Mouse (Mus musculus) embryonic facial prominence, embryonic 13.5 days (tissue): Measurements from ENCODE around the gene Fam173a. TPM values are rescaled to one million over a fixed set of nuclear protein-coding genes. Genes with fewer than 3 reads are reported as not detected.
"Not testable (repeated sequence)": the region's sequence is repeated elsewhere in the genome, so short reads cannot be mapped to it uniquely, and the experiment has no call there.

ENCODE experiments used
- ATAC-seq: fragments of 200-750 bp; cut with Nextera tagmentation; 2 replicates; pipeline ENCODE4 v1.8.0; 2017; ENCODE audit warnings: low read depth; ENCODE audit not compliant: insufficient number of reproducible peaks, insufficient read depth, low FRiP score, low TSS enrichment
- H3K27ac ChIP-seq: fragments of 300-500 bp; sonication (generic); 2 replicates; pipeline ENCODE4 v1.5.1; 2015; ENCODE audit warnings: moderate library complexity, mild to moderate bottlenecking, inconsistent platforms
- H3K27me3 ChIP-seq: fragments of 300-500 bp; sonication (generic); 2 replicates; pipeline ENCODE4 v1.6.1; 2015; ENCODE audit warnings: mild to moderate bottlenecking, inconsistent platforms
- H3K36me3 ChIP-seq: fragments of 300-500 bp; sonication (generic); 2 replicates; pipeline ENCODE4 v1.6.1; 2015; ENCODE audit warnings: mild to moderate bottlenecking, inconsistent platforms
- H3K4me1 ChIP-seq: fragments of 300-500 bp; sonication (generic); 2 replicates; pipeline ENCODE4 v1.6.1; 2015; ENCODE audit warnings: inconsistent platforms
- H3K4me2 ChIP-seq: fragments of 300-500 bp; sonication (generic); 2 replicates; pipeline ENCODE4 v1.6.1; 2015; ENCODE audit warnings: moderate library complexity, mild to moderate bottlenecking, inconsistent platforms
- H3K4me3 ChIP-seq: fragments of 300-500 bp; sonication (generic); 2 replicates; pipeline ENCODE4 v1.5.1; 2015; ENCODE audit warnings: mild to moderate bottlenecking, inconsistent platforms
- H3K9ac ChIP-seq: fragments of 300-500 bp; sonication (generic); 2 replicates; pipeline ENCODE4 v1.6.1; 2015; ENCODE audit warnings: mild to moderate bottlenecking, inconsistent platforms
- H3K9me3 ChIP-seq: fragments of 300-500 bp; sonication (generic); 2 replicates; pipeline ENCODE4 v1.6.1; 2016; ENCODE audit warnings: inconsistent platforms
- WGBS: fragments of 180-500 bp; shearing (Covaris S2); methylation state at CpG from one replicate; pipeline ENCODE4 v1.1.7; 2015; ENCODE audit warnings: mixed read lengths; 5-methylcytosine and 5-hydroxymethylcytosine counted together
- microRNA-seq: library from miRNA; unstranded; fragments of <30 nt; microRNA quantifications from one replicate; pipeline ENCODE4, GENCODE M21; 2016
- polyA plus RNA-seq: library from polyadenylated mRNA; unstranded; fragments of >200 nt; fragmentation: Nextera tagmentation; extraction: Ambion mirVana; gene quantifications from 2 replicates; pipeline ENCODE4 v1.2.1, GENCODE M21; 2015

Fam173a gene
- polyA plus RNA-seq, 1 experiment from 2014 or later, result 78.1 TPM

GRCm38 (mm10) chr17:25755627-25756377 lies 36.9 kb downstream of the Fam173a start:
- H3K4me1 ChIP-seq, result peaks cover 12% of the 10 kb centered on the region
- H3K27me3 ChIP-seq, result no peaks in the 10 kb centered on the region
- WGBS, result 24% methylated on average over 4 of the region's 4 CpGs
- no peak overlapping the region for H3K4me2 ChIP-seq
- no peaks in the 10 kb centered on the region for H3K9me3 ChIP-seq
- no peak overlapping the region for H3K27ac ChIP-seq
- H3K9ac ChIP-seq, result no peak overlapping the region
- H3K36me3 ChIP-seq, result no peaks in the 10 kb centered on the region
- no peak for ATAC-seq
- H3K4me3 ChIP-seq, result no peak overlapping the region

GRCm38 (mm10) chr17:25755086-25755485 lies 37.6 kb downstream of the Fam173a start:
- Histone ChIP-seq H3K9me3 (no peaks in the 10 kb centered on the region), H3K4me2 (no peak overlapping the region), H3K27me3 (no peaks in the 10 kb centered on the region), H3K36me3 (no peaks in the 10 kb centered on the region), H3K27ac (no peak overlapping the region), H3K4me1 (peaks cover 12% of the 10 kb centered on the region), H3K4me3 (no peak overlapping the region), H3K9ac (peak overlapping the region; percentile 21; the same call in 1 of the 2 replicates)
- no peak for ATAC-seq
- WGBS, result 77% methylated on average over 4 of the region's 4 CpGs

- Histone ChIP-seq H3K9me3 (no peaks in the 10 kb centered on the region), H3K27ac (no peak within 1 kb of the TSS), H3K9ac (peak within 1 kb of the TSS; percentile 21; the same call in 1 of the 2 replicates), H3K27me3 (no peaks in the 10 kb centered on the region), H3K36me3 (no peaks in the 10 kb centered on the region), H3K4me3 (no peak within 1 kb of the TSS), H3K4me2 (no peak within 1 kb of the TSS), H3K4me1 (peaks cover 12% of the 10 kb centered on the region)
- 83% methylated on average over 9 of the region's 9 CpGs for WGBS
- no peak for ATAC-seq
These were observed 38.5 kb downstream of the Fam173a start, which contains the start of gene Msln for GRCm38 (mm10) chr17:25754241-25754640. Msln (minus strand) TSS chr17:25754378.

- ATAC-seq, result no peak
- Histone ChIP-seq H3K4me1 (peaks cover 12% of the 10 kb centered on the region), H3K4me3 (no peak overlapping the region), H3K9me3 (no peaks in the 10 kb centered on the region), H3K36me3 (no peaks in the 10 kb centered on the region), H3K9ac (peak overlapping the region; percentile 54), H3K27me3 (0 out of 2 replicates have a peak, but pooled peaks cover 3% of the 10 kb centered on the region), H3K27ac (no peak overlapping the region), H3K4me2 (no peak overlapping the region)
- WGBS, result 37% methylated on average over 5 of the region's 5 CpGs
These were observed 41.3 kb downstream of the Fam173a start for GRCm38 (mm10) chr17:25751446-25751845.

- Histone ChIP-seq H3K4me2 (no peak overlapping the region), H3K4me1 (peaks cover 8% of the 10 kb centered on the region), H3K9ac (no peak overlapping the region), H3K4me3 (no peak overlapping the region), H3K36me3 (no peaks in the 10 kb centered on the region), H3K9me3 (no peaks in the 10 kb centered on the region), H3K27me3 (0 out of 2 replicates have a peak, but pooled peaks cover 3% of the 10 kb centered on the region), H3K27ac (no peak overlapping the region)
- ATAC-seq, result no peak
- 77% methylated on average over 6 of the region's 6 CpGs for WGBS
These were observed 43.4 kb downstream of the Fam173a start for GRCm38 (mm10) chr17:25749314-25749713.

GRCm38 (mm10) chr17:25748238-25748637 lies 44.5 kb downstream of the Fam173a start:
- Histone ChIP-seq H3K9ac (no peak overlapping the region), H3K9me3 (no peaks in the 10 kb centered on the region), H3K27me3 (0 out of 2 replicates have a peak, but pooled peaks cover 3% of the 10 kb centered on the region), H3K4me1 (peaks cover 8% of the 10 kb centered on the region), H3K4me3 (no peak overlapping the region), H3K27ac (no peak overlapping the region), H3K36me3 (no peaks in the 10 kb centered on the region), H3K4me2 (no peak overlapping the region)
- no peak for ATAC-seq
- WGBS, result 94% methylated on average over 4 of the region's 4 CpGs

- H3K4me3 ChIP-seq, result no peak overlapping the region
- H3K4me1 ChIP-seq, result no peaks in the 10 kb centered on the region
- H3K4me2 ChIP-seq, result no peak overlapping the region
- WGBS, result 80% methylated on average over 10 of the region's 10 CpGs
- no peaks in the 10 kb centered on the region for H3K9me3 ChIP-seq
- no peaks in the 10 kb centered on the region for H3K36me3 ChIP-seq
- 0 out of 2 replicates have a peak, but pooled peaks cover 3% of the 10 kb centered on the region for H3K27me3 ChIP-seq
- no peak overlapping the region for H3K9ac ChIP-seq
- no peak for ATAC-seq
- no peak overlapping the region for H3K27ac ChIP-seq
These were observed 48.4 kb downstream of the Fam173a start for GRCm38 (mm10) chr17:25744311-25744710.

- H3K4me1 ChIP-seq, result no peaks in the 10 kb centered on the region
- H3K4me2 ChIP-seq, result no peak overlapping the region
- no peak overlapping the region for H3K9ac ChIP-seq
- no peak overlapping the region for H3K4me3 ChIP-seq
- H3K27ac ChIP-seq, result no peak overlapping the region
- no peaks in the 10 kb centered on the region for H3K9me3 ChIP-seq
- ATAC-seq, result no peak
- 0 out of 2 replicates have a peak, but pooled peaks cover 3% of the 10 kb centered on the region for H3K27me3 ChIP-seq
- no peaks in the 10 kb centered on the region for H3K36me3 ChIP-seq
- 92% methylated on average over 9 of the region's 9 CpGs for WGBS
These were observed 48.9 kb downstream of the Fam173a start for GRCm38 (mm10) chr17:25743831-25744230.

GRCm38 (mm10) chr17:25741471-25741870 lies 51.2 kb downstream of the Fam173a start:
- 71% methylated on average over 12 of the region's 12 CpGs for WGBS

More at GRCm38 (mm10) chr17:25741471-25741870, 51.2 kb downstream of the Fam173a start:
- H3K9ac ChIP-seq, H3K36me3 ChIP-seq, H3K27me3 ChIP-seq, H3K27ac ChIP-seq, H3K4me2 ChIP-seq, H3K4me1 ChIP-seq, ATAC-seq, H3K4me3 ChIP-seq, H3K9me3 ChIP-seq: not testable (repeated sequence)

Small RNAs within 50 kb of the gene (microRNA-seq; reads per million reads assigned to microRNA genes)
- gene Gm25083, result not detected
- 1.7 reads per million for gene Mir3082
- not detected for gene Mir6966

Other genes starting within 250 kb of the Fam173a start
- gene Sox8, start 222.2 kb downstream of the Fam173a start, polyA plus RNA-seq, result 9.1 and 11.1 TPM in 2 replicates
- 28.7 and 33.8 TPM in 2 replicates for gene Lmf1, start 213.8 kb downstream of the Fam173a start, polyA plus RNA-seq
- 5.8 and 10.3 TPM in 2 replicates for gene Gng13, start 75.7 kb downstream of the Fam173a start, polyA plus RNA-seq
- gene Chtf18, start 65.5 kb downstream of the Fam173a start, polyA plus RNA-seq, result 31.6 and 35.9 TPM in 2 replicates
- gene Rpusd1, start 65.2 kb downstream of the Fam173a start, polyA plus RNA-seq, result 28.0 and 28.9 TPM in 2 replicates
- gene Mslnl, start 56.9 kb downstream of the Fam173a start, polyA plus RNA-seq, result 0.83 TPM in 1 of 2 replicates, not detected in the other
- gene Msln, start 38.5 kb downstream of the Fam173a start, polyA plus RNA-seq, result 0.17 and 0.42 TPM in 2 replicates
- gene Narfl, start 19.1 kb downstream of the Fam173a start, polyA plus RNA-seq, result 24.7 and 24.9 TPM in 2 replicates
- gene Haghl, start 7.2 kb downstream of the Fam173a start, polyA plus RNA-seq, result 74.6 and 89.5 TPM in 2 replicates
- gene Ccdc78, start 6.3 kb downstream of the Fam173a start, polyA plus RNA-seq, result 0.20 and 0.25 TPM in 2 replicates
- not detected in 2 replicates for gene AC134908.4, start 2.8 kb upstream of the Fam173a start, polyA plus RNA-seq
- gene Metrn, start 4.2 kb upstream of the Fam173a start, polyA plus RNA-seq, result 43.4 and 50.1 TPM in 2 replicates
- 3.6 and 4.2 TPM in 2 replicates for gene Fbxl16, start 16.2 kb upstream of the Fam173a start, polyA plus RNA-seq
- 26.5 and 30.0 TPM in 2 replicates for gene Wdr24, start 30.7 kb upstream of the Fam173a start, polyA plus RNA-seq
- 48.3 and 52.8 TPM in 2 replicates for gene Jmjd8, start 36.0 kb upstream of the Fam173a start, polyA plus RNA-seq
- 319 and 353 TPM in 2 replicates for gene Stub1, start 40.5 kb upstream of the Fam173a start, polyA plus RNA-seq
- gene Rhbdl1, start 44.4 kb upstream of the Fam173a start, polyA plus RNA-seq, result 1.4 and 2.7 TPM in 2 replicates
- gene Gm20683, start 48.9 kb upstream of the Fam173a start, polyA plus RNA-seq, result 1.3 and 2.9 TPM in 2 replicates
- 26.4 and 31.4 TPM in 2 replicates for gene Rhot2, start 52.0 kb upstream of the Fam173a start, polyA plus RNA-seq
- gene Wdr90, start 68.6 kb upstream of the Fam173a start, polyA plus RNA-seq, result 30.0 and 31.2 TPM in 2 replicates
- gene Mcrip2, start 75.9 kb upstream of the Fam173a start, polyA plus RNA-seq, result 11.1 and 13.4 TPM in 2 replicates
- 47.1 and 50.6 TPM in 2 replicates for gene Mettl26, start 82.2 kb upstream of the Fam173a start, polyA plus RNA-seq
- gene Wfikkn1, start 88.0 kb upstream of the Fam173a start, polyA plus RNA-seq, result 0.56 and 0.73 TPM in 2 replicates
- 32.9 and 36.6 TPM in 2 replicates for gene Rab40c, start 126.8 kb upstream of the Fam173a start, polyA plus RNA-seq
- gene Pigq, start 152.0 kb upstream of the Fam173a start, polyA plus RNA-seq, result 50.6 and 53.8 TPM in 2 replicates
- gene Nhlrc4, start 152.1 kb upstream of the Fam173a start, polyA plus RNA-seq, result not detected in 2 replicates
- 0.18 and 0.26 TPM in 2 replicates for gene A930017K11Rik, start 159.7 kb upstream of the Fam173a start, polyA plus RNA-seq
- 23.4 and 24.2 TPM in 2 replicates for gene Capn15, start 192.9 kb upstream of the Fam173a start, polyA plus RNA-seq